Mouse (Mus musculus): ENCODE data around the gene Pik3c2b. TPM values are rescaled to one million over a fixed set of nuclear protein-coding genes. Genes with fewer than 3 reads are reported as not detected.
A peak's percentile ranks its signal among the peaks of the same experiment; 100 is the strongest.
"Not testable (repeated sequence)": the region's sequence is repeated elsewhere in the genome, so short reads cannot be mapped to it uniquely, and the experiment has no call there.

Gene Pik3c2b
- 10 to 100 TPM; 27.1 to 28.0 TPM for total RNA-seq (2021)
- long read RNA-seq, partial matches to known transcripts: 1 of 3 reads
- long read RNA-seq, other reads (novel, unspliced or antisense): 2 of 3 reads

- no peak for DNase-seq (ENCODE audit: low spot score in 2 of 2)
Measured at GRCm38 (mm10) chr1:133045011-133045860, at the start of gene Pik3c2b. Gene Pik3c2b, plus strand, starts transcription at chr1:133045667.

GRCm38 (mm10) chr1:133000347-133000746, 45.1 kb upstream of the Pik3c2b start:
- DNase-seq (ENCODE audit: low spot score in 2 of 2): no peak

GRCm38 (mm10) chr1:133006571-133006970, 38.9 kb upstream of the Pik3c2b start:
- DNase-seq (ENCODE audit: low spot score in 2 of 2): no peak

GRCm38 (mm10) chr1:133011955-133012841, 33.3 kb upstream of the Pik3c2b start:
- DNase-seq (ENCODE audit: low spot score in 2 of 2): no peak

DNA sequence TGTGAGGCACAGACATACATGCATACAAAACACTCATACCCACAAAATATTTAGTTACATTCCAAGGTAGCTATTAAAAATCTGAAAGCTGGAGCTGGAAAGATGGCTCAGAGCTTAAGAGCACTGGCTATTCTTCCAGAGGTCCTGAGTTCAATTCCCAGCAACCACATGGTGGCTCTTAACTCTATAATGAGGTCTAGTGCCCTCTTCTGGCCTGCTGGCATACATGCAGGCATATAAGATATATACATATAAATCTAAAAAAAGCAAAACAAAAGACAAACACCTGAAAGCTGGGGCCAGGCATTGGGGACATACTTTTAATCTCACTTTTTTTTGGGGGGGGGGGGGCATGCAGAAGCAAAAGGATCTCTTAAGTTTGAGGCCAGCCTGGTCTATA, 32.1 kb upstream of the Pik3c2b start:
- DNase-seq (ENCODE audit: low spot score in 2 of 2): no peak

- DNase-seq (ENCODE audit: low spot score in 2 of 2): no peak
Measured at GRCm38 (mm10) chr1:133014196-133014595, 31.3 kb upstream of the Pik3c2b start.

- DNase-seq (ENCODE audit: low spot score in 2 of 2): no peak
Measured at GRCm38 (mm10) chr1:133016775-133017428, 28.6 kb upstream of the Pik3c2b start.

DNA sequence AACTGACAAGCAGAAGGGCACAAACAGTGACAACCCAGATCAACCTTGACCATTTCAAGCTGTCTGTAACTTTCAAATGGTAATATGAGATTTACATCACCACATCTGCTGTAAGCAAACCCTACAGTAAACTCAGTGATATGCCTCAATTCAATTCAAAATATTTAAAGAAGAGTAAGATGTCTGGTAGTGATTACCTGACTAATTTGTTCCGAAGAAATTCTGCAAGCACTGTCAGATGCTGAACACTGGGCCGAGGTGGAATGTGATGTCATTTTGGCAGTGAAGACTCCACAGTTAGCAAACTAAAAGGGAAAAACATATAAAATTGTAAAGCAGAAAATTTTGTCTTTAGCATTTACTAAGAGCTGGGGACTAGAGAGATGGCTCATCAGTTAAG, 26.9 kb upstream of the Pik3c2b start:
- no peak for DNase-seq (ENCODE audit: low spot score in 2 of 2)

DNA sequence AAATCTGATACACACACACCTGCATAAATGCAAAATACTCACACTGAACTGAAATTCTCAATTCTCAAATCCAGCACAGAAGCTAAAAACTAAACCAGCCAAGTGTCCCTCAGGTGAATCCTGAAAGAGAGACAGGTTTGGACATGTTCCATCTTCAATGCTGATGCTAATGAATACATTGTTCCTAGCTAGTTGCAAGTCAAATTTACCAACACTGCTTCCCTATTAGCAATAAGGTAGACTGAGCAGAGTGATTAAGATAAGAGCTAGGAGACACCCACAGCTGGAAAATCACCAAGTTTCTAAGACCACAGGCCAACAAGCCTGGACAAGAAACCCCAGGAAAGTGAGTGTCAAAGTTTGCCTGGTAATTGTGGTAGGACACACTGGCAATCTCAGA, 26.2 kb upstream of the Pik3c2b start:
- DNase-seq (ENCODE audit: low spot score in 2 of 2): no peak

GRCm38 (mm10) chr1:133020137-133020894, 25.2 kb upstream of the Pik3c2b start:
- DNase-seq (ENCODE audit: low spot score in 2 of 2): no peak

DNA sequence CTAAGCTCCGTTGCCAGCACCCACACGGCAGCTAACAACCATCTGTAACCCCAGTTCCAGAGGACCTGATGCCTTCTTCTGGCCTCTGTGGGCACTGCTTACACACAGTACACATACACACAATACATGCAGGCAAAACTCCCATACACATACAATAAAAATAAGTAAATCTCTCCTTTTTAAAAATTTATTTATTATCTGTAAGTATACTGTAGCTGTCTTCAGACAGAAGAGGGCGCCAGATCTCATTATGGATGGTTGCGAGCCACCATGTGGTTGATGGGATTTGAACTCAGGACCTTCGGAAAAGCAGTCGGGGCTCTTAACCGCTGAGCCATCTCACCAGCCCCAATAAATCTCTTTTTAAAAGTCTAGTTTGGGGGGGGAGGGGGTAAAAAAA, 24.1 kb upstream of the Pik3c2b start:
- DNase-seq (ENCODE audit: low spot score in 2 of 2): no peak

DNA sequence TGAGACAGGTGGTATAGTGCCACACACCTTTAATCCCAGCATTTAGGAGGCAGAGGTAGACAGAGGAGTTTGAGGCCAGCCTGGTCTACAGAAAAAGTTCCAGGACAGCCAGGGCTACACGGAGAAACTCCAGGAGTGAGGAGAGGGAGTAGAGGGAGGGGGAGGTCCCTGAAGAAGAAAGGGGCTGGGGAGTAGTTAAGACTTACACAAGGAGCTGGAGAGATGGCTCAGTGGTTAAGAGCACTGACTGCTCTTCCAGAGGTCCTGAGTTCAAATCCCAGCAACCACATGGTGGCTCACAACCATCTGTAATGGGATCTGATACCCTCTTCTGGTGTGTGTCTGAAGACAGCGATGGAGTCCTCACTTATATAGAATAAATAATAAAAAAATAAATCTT, 23.5 kb upstream of the Pik3c2b start:
- DNase-seq (ENCODE audit: low spot score in 2 of 2): not testable (repeated sequence)

DNA sequence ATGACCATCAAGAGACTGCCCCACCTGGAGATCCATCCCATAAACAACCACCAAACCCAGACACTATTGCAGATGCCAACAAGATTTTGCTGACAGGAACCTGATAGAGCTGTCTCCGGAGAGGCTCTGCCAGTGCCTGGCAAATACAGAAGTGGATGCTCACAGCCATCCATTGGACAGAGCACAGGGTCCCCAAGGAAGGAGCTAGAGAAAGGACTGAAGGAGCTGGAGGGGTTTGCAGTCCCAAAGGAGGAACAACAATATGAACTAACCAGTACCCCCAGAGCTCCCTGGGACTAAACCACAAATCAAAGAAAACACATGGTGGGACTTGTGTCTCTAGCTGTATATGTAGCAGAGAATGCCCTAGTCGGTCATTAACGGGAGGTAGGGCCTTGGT, 21.7 kb upstream of the Pik3c2b start:
- DNase-seq (ENCODE audit: low spot score in 2 of 2): not testable (repeated sequence)

GRCm38 (mm10) chr1:133024426-133024825, 21.0 kb upstream of the Pik3c2b start:
- DNase-seq (ENCODE audit: low spot score in 2 of 2): no peak

- DNase-seq (ENCODE audit: low spot score in 2 of 2): peak; percentile 81 to 89
Measured at GRCm38 (mm10) chr1:133025051-133025795, 20.2 kb upstream of the Pik3c2b start.

DNA sequence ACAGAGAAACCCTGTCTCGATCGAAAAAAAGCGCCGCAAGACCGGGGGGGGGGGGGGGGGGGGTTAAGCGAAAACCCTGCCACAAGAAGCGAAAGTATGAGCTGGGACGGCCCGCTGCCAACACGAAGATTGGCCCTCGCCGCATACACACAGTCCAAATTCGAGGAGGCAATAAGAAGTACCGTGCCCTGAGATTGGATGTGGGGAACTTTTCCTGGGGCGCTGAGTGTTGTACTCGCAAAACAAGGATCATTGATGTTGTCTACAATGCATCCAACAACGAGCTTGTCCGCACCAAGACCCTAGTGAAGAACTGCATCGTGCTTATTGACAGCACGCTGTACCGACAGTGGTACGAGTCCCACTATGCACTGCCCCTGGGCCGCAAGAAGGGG, 19.7 kb upstream of the Pik3c2b start:
- not testable (repeated sequence) for DNase-seq (ENCODE audit: low spot score in 2 of 2)

DNA sequence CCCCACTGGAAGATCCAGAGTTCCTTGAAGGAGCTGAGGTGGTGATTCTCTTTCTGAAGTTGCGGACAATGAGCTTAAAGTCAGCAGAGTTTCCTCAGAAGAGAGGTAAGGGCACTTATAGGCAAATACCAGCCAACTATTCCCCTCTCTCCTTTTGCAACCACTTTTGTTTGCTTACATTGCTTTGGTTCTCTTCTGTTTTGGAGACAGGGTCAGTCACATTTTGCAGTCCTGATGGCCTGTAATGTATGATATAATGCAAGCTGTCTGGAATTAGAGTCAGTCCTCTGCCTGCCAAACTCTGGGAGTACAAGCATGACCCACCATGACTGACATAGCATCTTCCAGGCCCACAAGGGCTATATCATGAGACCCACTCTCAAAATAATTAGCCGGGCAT, 18.3 kb upstream of the Pik3c2b start:
- no peak for DNase-seq (ENCODE audit: low spot score in 2 of 2)

DNA sequence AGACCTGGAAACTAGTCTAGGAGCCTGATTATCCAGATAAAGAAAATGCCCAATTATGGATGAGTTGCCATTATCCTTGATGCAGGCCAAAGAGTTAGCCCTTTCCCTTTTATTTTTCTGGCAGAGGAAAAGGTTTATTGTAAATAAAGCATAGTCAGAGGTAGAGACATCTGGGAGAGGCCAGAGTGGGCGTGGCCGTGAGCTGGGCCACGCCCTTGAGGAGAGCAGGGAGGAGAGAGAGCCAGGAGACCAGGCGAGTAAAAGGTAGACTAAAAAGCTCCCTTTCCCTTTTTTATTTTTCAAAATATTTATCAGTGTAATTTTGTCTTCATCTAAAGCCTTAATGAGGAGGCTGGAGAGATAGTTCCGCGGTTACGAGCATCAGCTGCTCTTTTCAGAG, 17.5 kb upstream of the Pik3c2b start:
- DNase-seq (ENCODE audit: low spot score in 2 of 2): no peak

DNA sequence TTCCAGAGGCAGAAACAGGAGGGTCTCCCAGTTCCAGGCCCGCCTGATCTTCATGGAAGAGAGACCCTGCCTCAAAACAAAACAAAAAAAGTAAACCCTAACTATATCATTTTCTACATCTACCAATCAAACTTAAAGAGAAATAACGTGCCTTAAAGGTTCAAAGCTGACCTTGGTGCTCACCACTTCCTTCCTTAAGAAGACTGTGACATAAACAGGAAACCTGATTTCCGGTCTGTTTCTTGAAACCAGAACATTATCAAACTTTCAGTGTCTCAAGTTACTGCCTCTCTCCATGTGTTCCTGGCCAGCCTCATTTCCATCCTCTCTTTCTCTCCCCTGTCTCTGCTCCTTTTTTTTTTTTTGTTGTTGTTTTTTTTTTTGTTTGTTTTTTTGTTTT, 15.7 kb upstream of the Pik3c2b start:
- no peak for DNase-seq (ENCODE audit: low spot score in 2 of 2)

GRCm38 (mm10) chr1:133030461-133030860, 15.0 kb upstream of the Pik3c2b start, which contains the start of gene Mdm4:
Gene Mdm4, minus strand, starts transcription at chr1:133030561.
- no peak for DNase-seq (ENCODE audit: low spot score in 2 of 2)
